Mouse (Mus musculus) heart, embryonic 14.5 days (tissue): ENCODE data around the gene Tex21. TPM values are rescaled to one million over a fixed set of nuclear protein-coding genes. Genes with fewer than 3 reads are reported as not detected.
A peak's percentile ranks its signal among the peaks of the same experiment; 100 is the strongest.

Source experiments
- ATAC-seq: fragments of 200-750 bp; cut with Nextera tagmentation; 2 replicates; pipeline ENCODE4 v1.8.0; 2017; ENCODE audit warnings: low read depth, moderate TSS enrichment; ENCODE audit not compliant: insufficient number of reproducible peaks, insufficient read depth, low FRiP score
- H3K27ac ChIP-seq, 2 experiments: fragments of 200-500 bp in 1 of 2; fragments of 300-500 bp in 1 of 2; sonication (generic) in 1 of 2; replicated peaks in 1 of 2; 2 replicates each; pipeline ENCODE4 v1.5.1; 2012 to 2014; ENCODE audit warnings: low read depth in 2 of 2, low read length in 2 of 2, control low read depth in 1 of 2, mild to moderate bottlenecking in 1 of 2, mixed read lengths in 1 of 2; ENCODE audit not compliant: control insufficient read depth in 1 of 2, insufficient read depth in 1 of 2
- H3K27me3 ChIP-seq: fragments of 300-500 bp; sonication (generic); 2 replicates; pipeline ENCODE4 v1.6.1; 2014; ENCODE audit warnings: mild to moderate bottlenecking, low read length, control low read depth; ENCODE audit not compliant: control insufficient read depth, insufficient read depth
- H3K36me3 ChIP-seq: fragments of 300-500 bp; sonication (generic); 2 replicates; pipeline ENCODE4 v1.6.1; 2014; ENCODE audit warnings: mild to moderate bottlenecking, control low read depth, low read length, mixed read lengths; ENCODE audit not compliant: control insufficient read depth, insufficient read depth
- H3K4me1 ChIP-seq, 2 experiments: fragments of 200-500 bp in 1 of 2; fragments of 300-500 bp in 1 of 2; sonication (generic) in 1 of 2; 2 replicates each; pipeline ENCODE4 v1.6.1; 2012 to 2014; ENCODE audit warnings: low read length in 2 of 2, control low read depth in 1 of 2, mixed read lengths in 1 of 2; ENCODE audit not compliant: control insufficient read depth in 2 of 2, insufficient read depth in 2 of 2
- H3K4me2 ChIP-seq: fragments of 300-500 bp; sonication (generic); 2 replicates; pipeline ENCODE4 v1.6.1; 2014; ENCODE audit warnings: mild to moderate bottlenecking, low read length
- H3K4me3 ChIP-seq, 2 experiments: fragments of 200-500 bp in 1 of 2; fragments of 300-500 bp in 1 of 2; sonication (generic) in 1 of 2; 2 replicates each; pipeline ENCODE4 v1.5.1; 2012 to 2014; ENCODE audit warnings: low read length in 2 of 2, mild to moderate bottlenecking in 2 of 2, control low read depth in 1 of 2, low read depth in 1 of 2, moderate library complexity in 1 of 2; ENCODE audit not compliant: control insufficient read depth in 1 of 2, insufficient read depth in 1 of 2
- H3K9ac ChIP-seq: fragments of 300-500 bp; sonication (generic); 2 replicates; pipeline ENCODE4 v1.6.1; 2014; ENCODE audit warnings: mild to moderate bottlenecking, low read length
- H3K9me3 ChIP-seq: fragments of 300-500 bp; sonication (generic); 2 replicates; pipeline ENCODE4 v1.6.1; 2016; ENCODE audit warnings: low read length, control low read depth; ENCODE audit not compliant: control insufficient read depth
- WGBS: fragments of 180-500 bp; shearing (Covaris S2); extraction: QIAGEN DNeasy Blood & Tissue Kit; methylation state at CpG from one replicate; pipeline ENCODE4 v1.1.7; 2014; 5-methylcytosine and 5-hydroxymethylcytosine counted together
- polyA plus RNA-seq: library from polyadenylated mRNA; unstranded; fragments of >200 nt; fragmentation: Nextera tagmentation; extraction: Ambion mirVana; gene quantifications from 2 replicates; pipeline ENCODE4 v1.2.1, GENCODE M21; 2014

The Tex21 gene
- polyA plus RNA-seq, 1 experiment from 2014 or later: 0.22 TPM

GRCm38 (mm10) chr12:76182831-76183230 lies 63.7 kb downstream of the Tex21 start:
- no peaks in the 10 kb centered on the region for H3K27me3 ChIP-seq
- H3K9me3 ChIP-seq: no peaks in the 10 kb centered on the region
- WGBS: 85% methylated on average over 6 of the region's 6 CpGs
- H3K27ac ChIP-seq: no peak overlapping the region
- H3K36me3 ChIP-seq: no peaks in the 10 kb centered on the region
- no peak for ATAC-seq
- H3K9ac ChIP-seq: no peak overlapping the region
- no peaks in the 10 kb centered on the region for H3K4me1 ChIP-seq
- H3K4me3 ChIP-seq: no peak overlapping the region
- H3K4me2 ChIP-seq: no peak overlapping the region

GRCm38 (mm10) chr12:76181471-76181870 lies 65.1 kb downstream of the Tex21 start:
- H3K4me2 ChIP-seq: no peak overlapping the region
- no peak overlapping the region for H3K9ac ChIP-seq
- no peak overlapping the region for H3K4me3 ChIP-seq
- no peaks in the 10 kb centered on the region for H3K36me3 ChIP-seq
- WGBS: 50% methylated on average over 8 of the region's 8 CpGs
- H3K27me3 ChIP-seq: no peaks in the 10 kb centered on the region; the same call in 1 of the 2 replicates
- no peaks in the 10 kb centered on the region for H3K9me3 ChIP-seq
- no peak overlapping the region for H3K27ac ChIP-seq
- no peaks in the 10 kb centered on the region for H3K4me1 ChIP-seq
- ATAC-seq: no peak

GRCm38 (mm10) chr12:76180442-76180841 lies 66.1 kb downstream of the Tex21 start:
- Histone ChIP-seq H3K4me1 (no peaks in the 10 kb centered on the region), H3K27ac (no peak overlapping the region), H3K9me3 (no peaks in the 10 kb centered on the region), H3K36me3 (no peaks in the 10 kb centered on the region), H3K27me3 (no peaks in the 10 kb centered on the region; the same call in 1 of the 2 replicates), H3K4me2 (no peak overlapping the region), H3K9ac (no peak overlapping the region), H3K4me3 (no peak overlapping the region)
- ATAC-seq: no peak
- 78% methylated on average over 6 of the region's 6 CpGs for WGBS

- H3K27me3 ChIP-seq: no peaks in the 10 kb centered on the region; the same call in 1 of the 2 replicates
- no peak overlapping the region for H3K27ac ChIP-seq
- H3K4me3 ChIP-seq: no peak overlapping the region
- H3K4me1 ChIP-seq: no peaks in the 10 kb centered on the region
- H3K36me3 ChIP-seq: no peaks in the 10 kb centered on the region
- no peak overlapping the region for H3K4me2 ChIP-seq
- H3K9me3 ChIP-seq: no peaks in the 10 kb centered on the region
- no peak overlapping the region for H3K9ac ChIP-seq
- ATAC-seq: no peak
- 41% methylated on average over 4 of the region's 4 CpGs for WGBS
These were observed 67.0 kb downstream of the Tex21 start for GRCm38 (mm10) chr12:76179527-76179926.

- no peak for ATAC-seq
- H3K9me3 ChIP-seq: no peaks in the 10 kb centered on the region
These were observed 67.5 kb downstream of the Tex21 start for GRCm38 (mm10) chr12:76179051-76179450.

GRCm38 (mm10) chr12:76177864-76178518 lies 68.6 kb downstream of the Tex21 start:
- H3K4me1 ChIP-seq: no peaks in the 10 kb centered on the region
- no peaks in the 10 kb centered on the region for H3K36me3 ChIP-seq
- no peak overlapping the region for H3K9ac ChIP-seq
- H3K4me3 ChIP-seq: peak overlapping the region in 1 of 2 experiments; percentile 50; a peak in 2 of 4 replicates
- no peak for ATAC-seq
- no peaks in the 10 kb centered on the region for H3K9me3 ChIP-seq
- 34% methylated on average over 14 of the region's 16 CpGs for WGBS
- H3K27ac ChIP-seq: no peak overlapping the region
- peak overlapping the region; percentile 98 for H3K4me2 ChIP-seq
- no peaks in the 10 kb centered on the region; the same call in 1 of the 2 replicates for H3K27me3 ChIP-seq

More at GRCm38 (mm10) chr12:76179051-76179450, 67.5 kb downstream of the Tex21 start:
- H3K27me3 ChIP-seq: no peaks in the 10 kb centered on the region; the same call in 1 of the 2 replicates
- H3K36me3 ChIP-seq: no peaks in the 10 kb centered on the region
- H3K9ac ChIP-seq: no peak overlapping the region
- H3K4me3 ChIP-seq: no peak overlapping the region
- no peak overlapping the region for H3K27ac ChIP-seq
- H3K4me1 ChIP-seq: no peaks in the 10 kb centered on the region
- 74% methylated on average over 5 of the region's 5 CpGs for WGBS
- H3K4me2 ChIP-seq: no peak overlapping the region

- H3K27me3 ChIP-seq: no peaks in the 10 kb centered on the region; the same call in 1 of the 2 replicates
- H3K4me2 ChIP-seq: peak within 1 kb of the TSS; percentile 98
- no peaks in the 10 kb centered on the region for H3K36me3 ChIP-seq
- H3K9me3 ChIP-seq: no peaks in the 10 kb centered on the region
- under 1% methylated on average over 39 of the region's 39 CpGs for WGBS
- H3K4me3 ChIP-seq: peak within 1 kb of the TSS; percentile 47 to 50
- no peaks in the 10 kb centered on the region for H3K4me1 ChIP-seq
- H3K27ac ChIP-seq: no peak within 1 kb of the TSS
- peak within 1 kb of the TSS; percentile 64 for H3K9ac ChIP-seq
- peak; percentile 56; the same call in 1 of the 2 replicates for ATAC-seq
These were observed 69.3 kb downstream of the Tex21 start, which contains the start of gene Esr2 for GRCm38 (mm10) chr12:76177000-76177863. Gene Esr2, minus strand, starts transcription at chr12:76177259.
